Mouse (Mus musculus): Measurements from ENCODE around the gene Safb.

Gene Safb

DNA sequence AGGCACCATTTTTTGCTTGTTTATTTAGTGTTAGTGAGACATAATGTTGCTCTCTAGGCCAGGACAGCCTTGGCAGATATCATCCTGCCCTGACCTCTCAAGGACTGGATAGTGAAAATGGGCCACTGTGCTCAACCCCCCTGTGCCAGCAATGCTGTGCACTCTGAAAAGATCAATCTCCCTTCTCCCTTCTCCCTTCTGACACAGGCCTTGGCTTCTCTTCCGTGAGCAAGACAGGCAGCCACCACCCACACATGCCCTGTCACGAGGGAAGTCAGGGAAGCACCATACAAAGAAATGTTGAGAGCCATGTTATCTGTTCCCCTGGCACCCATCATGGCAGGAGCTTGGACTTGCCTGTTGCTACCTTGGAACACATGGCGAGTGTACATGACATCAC is 70.7 kb downstream of the Safb start:
- no peak for DNase-seq

Measured in lung, postnatal 36 days (tissue).